Mouse (Mus musculus) midbrain, embryonic 16.5 days (tissue): ENCODE data around the gene Lpin3. TPM values are rescaled to one million over a fixed set of nuclear protein-coding genes. Genes with fewer than 3 reads are reported as not detected.

ENCODE experiments used
- ATAC-seq: fragments of 200-750 bp; cut with Nextera tagmentation; 2 replicates; pipeline ENCODE4 v1.8.0; 2017; ENCODE audit warnings: moderate TSS enrichment
- H3K27ac ChIP-seq: fragments of 300-500 bp; sonication (generic); 2 replicates; pipeline ENCODE4 v1.5.1; 2014; ENCODE audit warnings: mild to moderate bottlenecking, low read length, mixed read lengths
- H3K27me3 ChIP-seq: fragments of 300-500 bp; sonication (generic); 2 replicates; pipeline ENCODE4 v1.6.1; 2014; ENCODE audit warnings: low read depth, low read length, mixed read lengths; ENCODE audit not compliant: control insufficient read depth, insufficient read depth
- H3K36me3 ChIP-seq: fragments of 300-500 bp; sonication (generic); 2 replicates; pipeline ENCODE4 v1.6.1; 2014; ENCODE audit warnings: mild to moderate bottlenecking, low read length, moderate library complexity, mixed read lengths; ENCODE audit not compliant: control insufficient read depth, insufficient read depth
- H3K4me1 ChIP-seq: fragments of 300-500 bp; sonication (generic); 2 replicates; pipeline ENCODE4 v1.6.1; 2014; ENCODE audit warnings: mild to moderate bottlenecking, low read length, mixed read lengths; ENCODE audit not compliant: control insufficient read depth, insufficient read depth
- H3K4me2 ChIP-seq: fragments of 300-500 bp; sonication (generic); 2 replicates; pipeline ENCODE4 v1.6.1; 2014; ENCODE audit warnings: mild to moderate bottlenecking, low read length, mixed read lengths
- H3K4me3 ChIP-seq: fragments of 300-500 bp; sonication (generic); 2 replicates; pipeline ENCODE4 v1.5.1; 2014; ENCODE audit warnings: low read depth, mild to moderate bottlenecking, low read length, moderate library complexity, mixed read lengths
- H3K9ac ChIP-seq: fragments of 300-500 bp; sonication (generic); 2 replicates; pipeline ENCODE4 v1.6.1; 2014; ENCODE audit warnings: low read depth, low read length, mixed read lengths
- H3K9me3 ChIP-seq: fragments of 300-500 bp; sonication (generic); replicated peaks from 2 replicates; pipeline ENCODE4 v1.6.1; 2014; ENCODE audit warnings: mild to moderate bottlenecking, low read length, mixed read lengths; ENCODE audit not compliant: control insufficient read depth, poor library complexity, severe bottlenecking
- WGBS: fragments of 180-500 bp; shearing (Covaris S2); extraction: QIAGEN DNeasy Blood & Tissue Kit; methylation state at CpG from one replicate; pipeline ENCODE4 v1.1.7; 2014; 5-methylcytosine and 5-hydroxymethylcytosine counted together
- polyA plus RNA-seq: library from polyadenylated mRNA; unstranded; fragments of >200 nt; fragmentation: Nextera tagmentation; extraction: Ambion mirVana; gene quantifications from 2 replicates; pipeline ENCODE4 v1.2.1, GENCODE M21; 2015

Lpin3 gene
- polyA plus RNA-seq, 1 experiment from 2014 or later: 0.33 TPM

- ATAC-seq: no peak
- H3K4me3 ChIP-seq: no peak overlapping the region
- no peaks in the 10 kb centered on the region for H3K36me3 ChIP-seq
- H3K4me2 ChIP-seq: no peak overlapping the region
- no peak overlapping the region for H3K9ac ChIP-seq
- peaks cover 2% of the 10 kb centered on the region; the same call in 1 of the 2 replicates for H3K4me1 ChIP-seq
- no peak overlapping the region for H3K27ac ChIP-seq
- no peaks in the 10 kb centered on the region for H3K9me3 ChIP-seq
- peaks cover 10% of the 10 kb centered on the region for H3K27me3 ChIP-seq
- 99% methylated on average over 3 of the region's 3 CpGs for WGBS
Measured at GRCm38 (mm10) chr2:160917313-160917712, 36.8 kb downstream of the Lpin3 start.

- H3K9me3 ChIP-seq: no peaks in the 10 kb centered on the region
- H3K4me3 ChIP-seq: no peak overlapping the region
- 44% methylated on average over 8 of the region's 8 CpGs for WGBS
- H3K4me1 ChIP-seq: peaks cover 2% of the 10 kb centered on the region; the same call in 1 of the 2 replicates
- H3K27ac ChIP-seq: no peak overlapping the region
- H3K36me3 ChIP-seq: no peaks in the 10 kb centered on the region
- no peak for ATAC-seq
- H3K9ac ChIP-seq: no peak overlapping the region
- 0 out of 2 replicates have a peak, but pooled peaks cover 3% of the 10 kb centered on the region for H3K27me3 ChIP-seq
- H3K4me2 ChIP-seq: no peak overlapping the region
Measured at GRCm38 (mm10) chr2:160918154-160918929, 37.9 kb downstream of the Lpin3 start.

- WGBS: 77% methylated on average over 2 of the region's 2 CpGs
- Histone ChIP-seq H3K9ac (no peak overlapping the region), H3K4me2 (no peak overlapping the region), H3K9me3 (no peaks in the 10 kb centered on the region), H3K36me3 (no peaks in the 10 kb centered on the region), H3K4me1 (peaks cover 2% of the 10 kb centered on the region; the same call in 1 of the 2 replicates), H3K27ac (no peak overlapping the region), H3K4me3 (no peak overlapping the region), H3K27me3 (0 out of 2 replicates have a peak, but pooled peaks cover 3% of the 10 kb centered on the region)
- no peak for ATAC-seq
Measured at GRCm38 (mm10) chr2:160918930-160919215, 38.4 kb downstream of the Lpin3 start.

GRCm38 (mm10) chr2:160921285-160921684 is 40.8 kb downstream of the Lpin3 start:
- Histone ChIP-seq H3K27ac (no peak overlapping the region), H3K4me1 (peaks cover 2% of the 10 kb centered on the region; the same call in 1 of the 2 replicates), H3K36me3 (no peaks in the 10 kb centered on the region), H3K27me3 (no peaks in the 10 kb centered on the region), H3K4me3 (no peak overlapping the region), H3K9me3 (no peaks in the 10 kb centered on the region), H3K9ac (no peak overlapping the region), H3K4me2 (no peak overlapping the region)
- 76% methylated on average over 7 of the region's 7 CpGs for WGBS
- no peak for ATAC-seq

- Histone ChIP-seq H3K4me1 (no peaks in the 10 kb centered on the region), H3K27ac (no peak overlapping the region), H3K4me2 (no peak overlapping the region), H3K9ac (no peak overlapping the region), H3K9me3 (no peaks in the 10 kb centered on the region), H3K4me3 (no peak overlapping the region), H3K27me3 (no peaks in the 10 kb centered on the region), H3K36me3 (no peaks in the 10 kb centered on the region)
- no peak; the same call in 1 of the 2 replicates for ATAC-seq
- 64% methylated on average over 9 of the region's 9 CpGs for WGBS
Measured at GRCm38 (mm10) chr2:160925203-160925602, 44.7 kb downstream of the Lpin3 start.

- Histone ChIP-seq H3K4me2 (no peak overlapping the region), H3K4me1 (no peaks in the 10 kb centered on the region), H3K27ac (no peak overlapping the region), H3K9me3 (no peaks in the 10 kb centered on the region; the same call in 1 of the 2 replicates), H3K27me3 (no peaks in the 10 kb centered on the region), H3K9ac (no peak overlapping the region), H3K4me3 (no peak overlapping the region), H3K36me3 (no peaks in the 10 kb centered on the region)
- ATAC-seq: no peak
- WGBS: 91% methylated on average over 5 of the region's 5 CpGs
Measured at GRCm38 (mm10) chr2:160931378-160931777, 50.9 kb downstream of the Lpin3 start.

GRCm38 (mm10) chr2:160932325-160932724 is 51.9 kb downstream of the Lpin3 start:
- H3K9ac ChIP-seq: no peak overlapping the region
- H3K4me1 ChIP-seq: no peaks in the 10 kb centered on the region
- H3K4me2 ChIP-seq: no peak overlapping the region
- no peaks in the 10 kb centered on the region for H3K36me3 ChIP-seq
- no peaks in the 10 kb centered on the region for H3K27me3 ChIP-seq
- no peak for ATAC-seq
- no peak overlapping the region for H3K4me3 ChIP-seq
- 78% methylated on average over 8 of the region's 8 CpGs for WGBS
- H3K9me3 ChIP-seq: no peaks in the 10 kb centered on the region; the same call in 1 of the 2 replicates
- no peak overlapping the region for H3K27ac ChIP-seq

- H3K36me3 ChIP-seq: no peaks in the 10 kb centered on the region
- H3K27ac ChIP-seq: no peak overlapping the region
- no peak overlapping the region for H3K4me2 ChIP-seq
- H3K4me3 ChIP-seq: no peak overlapping the region
- H3K9me3 ChIP-seq: no peaks in the 10 kb centered on the region; the same call in 1 of the 2 replicates
- WGBS: 80% methylated on average over 3 of the region's 3 CpGs
- no peak overlapping the region for H3K9ac ChIP-seq
- ATAC-seq: no peak
- no peaks in the 10 kb centered on the region for H3K4me1 ChIP-seq
- H3K27me3 ChIP-seq: no peaks in the 10 kb centered on the region
Measured at GRCm38 (mm10) chr2:160932981-160933380, 52.5 kb downstream of the Lpin3 start.

- 63% methylated on average over 5 of the region's 5 CpGs for WGBS
- Histone ChIP-seq H3K9me3 (no peaks in the 10 kb centered on the region; the same call in 1 of the 2 replicates), H3K9ac (no peak overlapping the region), H3K4me3 (no peak overlapping the region), H3K27ac (no peak overlapping the region), H3K4me1 (no peaks in the 10 kb centered on the region), H3K27me3 (no peaks in the 10 kb centered on the region), H3K4me2 (no peak overlapping the region), H3K36me3 (no peaks in the 10 kb centered on the region)
- no peak for ATAC-seq
Measured at GRCm38 (mm10) chr2:160933890-160934289, 53.4 kb downstream of the Lpin3 start.
